Mouse (Mus musculus) CH12.LX (cell line): ENCODE measurements around the gene Cib1. TPM values are rescaled to one million over a fixed set of nuclear protein-coding genes. Genes with fewer than 3 reads are reported as not detected.

Experiments
- DNase-seq: peaks from one replicate; pipeline ENCODE4 v3.0.0-alpha.2; 2013; ENCODE audit errors: extremely low read depth
- H3K27ac ChIP-seq: 2 replicates; pipeline ENCODE4 v1.5.1; 2012; ENCODE audit warnings: low read depth, mild to moderate bottlenecking, control low read depth, moderate library complexity; ENCODE audit not compliant: insufficient read depth
- H3K27me3 ChIP-seq: replicated peaks from 2 replicates; pipeline ENCODE3; 2012; ENCODE audit warnings: inconsistent platforms
- H3K36me3 ChIP-seq, 2 experiments: replicated peaks in 1 of 2; 2 replicates each; pipeline versions ENCODE3 to v1.6.1; 2012; ENCODE audit warnings: inconsistent platforms in 1 of 2, low read length in 1 of 2, mild to moderate bottlenecking in 1 of 2, mixed read lengths in 1 of 2, moderate library complexity in 1 of 2; ENCODE audit not compliant: control insufficient read depth in 1 of 2, insufficient read depth in 1 of 2
- H3K4me1 ChIP-seq, 2 experiments: 2 replicates each; pipeline ENCODE4 v1.6.1; 2012; ENCODE audit warnings: inconsistent platforms in 1 of 2, moderate library complexity in 1 of 2; ENCODE audit not compliant: insufficient read depth in 2 of 2, control insufficient read depth in 1 of 2
- H3K4me2 ChIP-seq: 2 replicates; pipeline ENCODE4 v1.6.1; 2012; ENCODE audit warnings: low read depth, mild to moderate bottlenecking, control low read depth; ENCODE audit not compliant: poor library complexity, insufficient read depth, severe bottlenecking
- H3K4me3 ChIP-seq, 3 experiments: fragments of 150-350 bp in 1 of 3; sonication (generic) in 1 of 3; replicated peaks in 1 of 3; 2 replicates each; pipeline versions ENCODE3 to v1.5.1; 2011 to 2012; ENCODE audit warnings: low read depth in 2 of 3, low read length in 2 of 3, mild to moderate bottlenecking in 2 of 3, moderate library complexity in 2 of 3, control low read depth in 1 of 3, improper control_type of control experiment in 1 of 3, inconsistent platforms in 1 of 3, mixed read lengths in 1 of 3; ENCODE audit not compliant: poor library complexity in 1 of 3
- H3K79me2 ChIP-seq: replicated peaks from 2 replicates; pipeline ENCODE4 v1.6.1; 2012; ENCODE audit warnings: mild to moderate bottlenecking, moderate library complexity; ENCODE audit not compliant: control insufficient read depth, poor library complexity, insufficient read depth, severe bottlenecking; ENCODE audit errors: extremely low read depth
- H3K9ac ChIP-seq: 2 replicates; pipeline ENCODE4 v1.6.1; 2012; ENCODE audit warnings: low read depth, mild to moderate bottlenecking, control low read depth, moderate library complexity; ENCODE audit not compliant: insufficient read depth
- H3K9me3 ChIP-seq: replicated peaks from 2 replicates; pipeline ENCODE3; 2012; ENCODE audit warnings: low read length, inconsistent platforms, mixed read lengths
- BHLHE40 ChIP-seq: IDR thresholded peaks from 2 replicates; pipeline ENCODE4 v1.6.1; 2011; ENCODE audit warnings: mild to moderate bottlenecking, low read depth, low read length, improper control_type of control experiment
- CHD1 ChIP-seq: IDR thresholded peaks from 2 replicates; pipeline ENCODE4 v1.6.1; 2012; ENCODE audit warnings: low read depth, low read length, improper control_type of control experiment, inconsistent platforms
- E2F4 ChIP-seq: IDR thresholded peaks from 2 replicates; pipeline ENCODE4 v1.6.1; 2011; ENCODE audit warnings: low read depth, low read length, improper control_type of control experiment; ENCODE audit not compliant: insufficient replicate concordance
- EP300 ChIP-seq: IDR thresholded peaks from 2 replicates; pipeline ENCODE4 v1.6.1; 2011; ENCODE audit warnings: low read length, improper control_type of control experiment
- ETS1 ChIP-seq: conservative IDR thresholded peaks from 2 replicates; pipeline ENCODE4 v1.6.1; 2012; ENCODE audit warnings: low read depth, mild to moderate bottlenecking, inconsistent platforms, low read length, improper control_type of control experiment, moderate library complexity
- IRF4 ChIP-seq: IDR thresholded peaks from 2 replicates; pipeline ENCODE4 v1.6.1; 2014; ENCODE audit warnings: low read depth, mild to moderate bottlenecking, inconsistent platforms, low read length, improper control_type of control experiment
- JUN ChIP-seq: IDR thresholded peaks from 2 replicates; pipeline ENCODE4 v1.6.1; 2011; ENCODE audit warnings: low read depth, mild to moderate bottlenecking, low read length, improper control_type of control experiment, moderate library complexity; ENCODE audit not compliant: insufficient read depth
- JUND ChIP-seq: conservative IDR thresholded peaks from 2 replicates; pipeline ENCODE4 v1.6.1; 2011; ENCODE audit warnings: low read depth, low read length, improper control_type of control experiment
- MAFK ChIP-seq: IDR thresholded peaks from 2 replicates; pipeline ENCODE4 v1.6.1; 2011; ENCODE audit warnings: low read length, improper control_type of control experiment; ENCODE audit not compliant: insufficient replicate concordance
- MAX ChIP-seq: IDR thresholded peaks from 2 replicates; pipeline ENCODE4 v1.6.1; 2011; ENCODE audit warnings: low read length, improper control_type of control experiment
- MXI1 ChIP-seq: IDR thresholded peaks from 2 replicates; pipeline ENCODE4 v1.6.1; 2011; ENCODE audit warnings: mild to moderate bottlenecking, low read depth, low read length, improper control_type of control experiment
- NRF1 ChIP-seq: IDR thresholded peaks from 2 replicates; pipeline ENCODE4 v1.6.1; 2014; ENCODE audit warnings: low read depth, mild to moderate bottlenecking, inconsistent platforms, low read length, improper control_type of control experiment, moderate library complexity
- POLR2A ChIP-seq: IDR thresholded peaks from 2 replicates; pipeline ENCODE4 v1.6.1; 2011; ENCODE audit warnings: low read depth, mild to moderate bottlenecking, improper control_type of control experiment, low read length
- RCOR1 ChIP-seq: conservative IDR thresholded peaks from 2 replicates; pipeline ENCODE4 v1.6.1; 2012; ENCODE audit warnings: low read depth, mild to moderate bottlenecking, inconsistent platforms, low read length, improper control_type of control experiment
- SIN3A ChIP-seq: IDR thresholded peaks from 2 replicates; pipeline ENCODE4 v1.6.1; 2012; ENCODE audit warnings: low read length, improper control_type of control experiment, inconsistent platforms
- TBP ChIP-seq: conservative IDR thresholded peaks from 2 replicates; pipeline ENCODE4 v1.6.1; 2011; ENCODE audit warnings: low read depth, low read length, improper control_type of control experiment
- TCF12 ChIP-seq: IDR thresholded peaks from 2 replicates; pipeline ENCODE4 v1.6.1; 2014; ENCODE audit warnings: low read depth, mild to moderate bottlenecking, inconsistent platforms, low read length, improper control_type of control experiment
- USF1 ChIP-seq: IDR thresholded peaks from 2 replicates; pipeline ENCODE4 v1.6.1; 2014; ENCODE audit warnings: low read depth, mild to moderate bottlenecking, inconsistent platforms, low read length, improper control_type of control experiment
- USF2 ChIP-seq: conservative IDR thresholded peaks from 2 replicates; pipeline ENCODE4 v1.6.1; 2011; ENCODE audit warnings: low read depth, low read length, improper control_type of control experiment
- ZC3H11A ChIP-seq: IDR thresholded peaks from 2 replicates; pipeline ENCODE4 v1.6.1; 2012; ENCODE audit warnings: low read depth, mild to moderate bottlenecking, inconsistent platforms, low read length, improper control_type of control experiment
- ZKSCAN1 ChIP-seq: IDR thresholded peaks from 2 replicates; pipeline ENCODE4 v1.6.1; 2012; ENCODE audit warnings: low read depth, inconsistent platforms, low read length, improper control_type of control experiment, borderline replicate concordance
- ZNF384 ChIP-seq: IDR thresholded peaks from 2 replicates; pipeline ENCODE4 v1.6.1; 2012; ENCODE audit warnings: low read depth, low read length, improper control_type of control experiment, inconsistent platforms
- dilution Hi-C: fragments of 300-500 bp; cut with MboI; formaldehyde crosslinking; loops from 2 replicates; pipeline ENCODE4 v1.14.3; 2020; ENCODE audit warnings: low sequenced_read_pairs; ENCODE audit not compliant: extremely low pct_unique_long_range_greater_than_20kb, extremely low pct_ligation_motif_present
- in situ Hi-C: fragments of 300-500 bp; cut with MboI; formaldehyde crosslinking; loops from 3 replicates; pipeline ENCODE4 v1.14.3; 2019; ENCODE audit warnings: low sequenced_read_pairs, low pct_ligation_motif_present, low pct_unique_long_range_greater_than_20kb, mixed read lengths
- polyA plus RNA-seq: library from polyadenylated mRNA; unstranded; fragments of >175 nt; gene quantifications from 2 replicates; pipeline ENCODE4 v1.2.1, GENCODE M21; 2012; ENCODE audit warnings: low read depth; ENCODE audit not compliant: insufficient read length
- total RNA-seq, 2 experiments: library from RNA; depleted of rRNA; stranded (reverse); fragments of 300-350 nt in 1 of 2; fragments of >200 nt in 1 of 2; gene quantifications; 2 replicates each; pipeline ENCODE4 v1.2.3; 2012 to 2014

The Cib1 gene
- total and polyA plus RNA-seq, 3 experiments, result 29.1 to 73.1 (median 48.1) TPM

DNA sequence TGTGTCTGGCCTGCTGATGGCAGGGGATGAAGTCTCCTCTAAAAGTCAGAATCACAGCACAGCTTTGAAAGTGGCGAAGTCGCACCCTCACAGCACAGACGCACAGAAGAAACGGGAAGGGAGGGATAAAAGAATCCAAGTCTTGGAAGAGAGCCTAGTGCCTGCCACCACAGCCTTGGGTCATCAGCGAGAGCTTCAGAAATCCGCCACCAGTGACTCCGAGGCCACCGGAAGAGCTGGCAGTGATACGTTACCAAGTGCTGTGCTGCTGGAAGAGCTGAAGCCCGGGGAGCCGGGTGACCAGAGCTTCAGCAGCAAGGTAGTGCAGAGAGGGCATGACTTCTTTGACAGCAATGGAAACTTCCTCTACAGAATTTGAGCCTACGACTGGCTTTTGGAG is 32.0 kb upstream of the Cib1 start:
- TF ChIP-seq ETS1 (no peak), USF1 (no peak), TCF12 (no peak), BHLHE40 (no peak), EP300 (no peak)
- TF ChIP-seq, all 38 proteins: peak for 0
- Histone ChIP-seq H3K4me3 (no peak overlapping the region), H3K36me3 (peaks cover 32 to 41% of the 10 kb centered on the region in 2 experiments), H3K9me3 (no peaks in the 10 kb centered on the region), H3K9ac (no peak overlapping the region), H3K4me1 (peaks cover 3 to 30% of the 10 kb centered on the region in 2 experiments; a peak in 2 of 4 replicates), H3K4me2 (no peak overlapping the region), H3K27ac (no peak overlapping the region), H3K79me2 (peaks cover 25% of the 10 kb centered on the region), H3K27me3 (no peaks in the 10 kb centered on the region)
- in situ Hi-C loops, result loop anchor here (25.0 kb wide), 1 partner anchor 252 kb away; the partner anchor contains the start of gene Zfp710
- no peak for DNase-seq
- dilution Hi-C loops, result no loop called here

- dilution Hi-C loops, result no loop called here
- H3K36me3 ChIP-seq, result peaks cover 25 to 35% of the 10 kb centered on the region in 2 experiments
Measured at GRCm38 (mm10) chr7:80261372-80261990, 28.9 kb upstream of the Cib1 start.

GRCm38 (mm10) chr7:80260625-80261371 is 28.2 kb upstream of the Cib1 start, which contains the start of gene Ngrn:
Gene Ngrn (plus strand): TSS chr7:80261215.
- dilution Hi-C loops (no loop called here), in situ Hi-C loops (loop anchor here (25.0 kb wide), 1 partner anchor 248 kb away; the partner anchor contains the start of gene Zfp710)
- Histone ChIP-seq H3K9me3 (no peaks in the 10 kb centered on the region), H3K4me2 (peak within 1 kb of the TSS; percentile 78), H3K9ac (peak within 1 kb of the TSS; percentile 81), H3K4me3 (peak within 1 kb of the TSS; percentile 80 to 99 (median 83)), H3K4me1 (peaks cover 3 to 23% of the 10 kb centered on the region in 2 experiments; a peak in 2 of 4 replicates), H3K36me3 (peaks cover 20 to 28% of the 10 kb centered on the region in 2 experiments), H3K27me3 (no peaks in the 10 kb centered on the region), H3K79me2 (peaks cover 23% of the 10 kb centered on the region), H3K27ac (peak within 1 kb of the TSS; percentile 49)
- peak; percentile 90 for DNase-seq
- TF ChIP-seq ETS1 (no peak; the same call in 1 of the 2 replicates), ZKSCAN1 (no peak), E2F4 (no peak), CHD1 (no peak), USF1 (no peak), RCOR1 (peak; percentile 82), NRF1 (peak; percentile 18; the same call in 1 of the 2 replicates), BHLHE40 (0 out of 2 replicates have a peak, but pooled peaks have one; percentile 14), IRF4 (peak; percentile 88), JUN (no peak), ZC3H11A (no peak), TBP (peak; percentile 89), TCF12 (peak; percentile 84), SIN3A (peak; percentile 92), ZNF384 (no peak), MAFK (no peak), JUND (no peak)

More at GRCm38 (mm10) chr7:80261372-80261990, 28.9 kb upstream of the Cib1 start:
- Histone ChIP-seq H3K4me1 (peaks cover 3 to 23% of the 10 kb centered on the region in 2 experiments; a peak in 2 of 4 replicates), H3K79me2 (peaks cover 23% of the 10 kb centered on the region), H3K27me3 (no peaks in the 10 kb centered on the region), H3K4me3 (peak overlapping the region; percentile 80 to 99 (median 83)), H3K9ac (peak overlapping the region; percentile 81)
- in situ Hi-C loops, result loop anchor here (25.0 kb wide), 1 partner anchor 249 kb away; the partner anchor contains the start of gene Zfp710
- TF ChIP-seq POLR2A, result no peak
- TF ChIP-seq SIN3A, result peak; percentile 42; the same call in 1 of the 2 replicates
- peak; percentile 45 for TF ChIP-seq MXI1
- TF ChIP-seq USF1, result no peak
- peak; percentile 45; the same call in 1 of the 2 replicates for TF ChIP-seq MAX
- TF ChIP-seq USF2, result no peak
- TF ChIP-seq, all 38 proteins: peak for 3
- no peaks in the 10 kb centered on the region for H3K9me3 ChIP-seq
- peak overlapping the region; percentile 49 for H3K27ac ChIP-seq
- DNase-seq, result no peak
- peak overlapping the region; percentile 78; the same call in 1 of the 2 replicates for H3K4me2 ChIP-seq
